Mouse (Mus musculus) testis, adult 2 months (tissue): ENCODE results near the gene Calm2. TPM values are rescaled to one million over a fixed set of nuclear protein-coding genes. Genes with fewer than 3 reads are reported as not detected.

Source experiments
- H3K27ac ChIP-seq: fragments of 200-500 bp; 2 replicates; pipeline ENCODE4 v1.5.1; 2012; ENCODE audit warnings: low read depth, low read length; ENCODE audit not compliant: control insufficient read depth, insufficient read depth
- H3K27me3 ChIP-seq: fragments of 200-500 bp; 2 replicates; pipeline ENCODE4 v1.6.1; 2012; ENCODE audit warnings: mild to moderate bottlenecking, low read length, moderate library complexity; ENCODE audit not compliant: control insufficient read depth, insufficient read depth
- H3K36me3 ChIP-seq: fragments of 200-500 bp; 2 replicates; pipeline ENCODE4 v1.6.1; 2012; ENCODE audit warnings: mild to moderate bottlenecking, low read length; ENCODE audit not compliant: control insufficient read depth, insufficient read depth
- H3K4me1 ChIP-seq: fragments of 200-500 bp; 2 replicates; pipeline ENCODE4 v1.6.1; 2012; ENCODE audit warnings: low read length; ENCODE audit not compliant: control insufficient read depth, insufficient read depth
- H3K4me3 ChIP-seq: fragments of 200-500 bp; 2 replicates; pipeline ENCODE4 v1.5.1; 2012; ENCODE audit warnings: low read depth, mild to moderate bottlenecking, low read length, moderate library complexity, mixed read lengths; ENCODE audit not compliant: control insufficient read depth
- CTCF ChIP-seq: fragments of 200-500 bp; IDR thresholded peaks from 2 replicates; pipeline ENCODE4 v1.5.1; 2012; ENCODE audit warnings: low read depth, mild to moderate bottlenecking, inconsistent platforms, low read length, moderate library complexity; ENCODE audit not compliant: control insufficient read depth, insufficient read depth, insufficient replicate concordance
- POLR2A ChIP-seq: fragments of 200-500 bp; IDR thresholded peaks from 2 replicates; pipeline ENCODE4 v1.6.1; 2012; ENCODE audit warnings: low read depth, mild to moderate bottlenecking, inconsistent platforms, low read length, moderate library complexity; ENCODE audit not compliant: control insufficient read depth
- polyA plus RNA-seq: library from polyadenylated mRNA; depleted of rRNA; stranded (reverse); fragments of >200 nt; gene quantifications from 2 replicates; pipeline ENCODE4 v1.2.3, GENCODE M21; 2012

Calm2 gene
- polyA plus RNA-seq, 1 experiment = 245 TPM

GRCm38 (mm10) chr17:87470797-87471196, 24.1 kb upstream of the Calm2 start:
- peaks cover 8% of the 10 kb centered on the region for H3K4me1 ChIP-seq
- no peaks in the 10 kb centered on the region for H3K27me3 ChIP-seq
- H3K27ac ChIP-seq = no peak overlapping the region
- H3K36me3 ChIP-seq = no peaks in the 10 kb centered on the region
- no peak overlapping the region for H3K4me3 ChIP-seq
- TF ChIP-seq CTCF (no peak), POLR2A (no peak)

DNA sequence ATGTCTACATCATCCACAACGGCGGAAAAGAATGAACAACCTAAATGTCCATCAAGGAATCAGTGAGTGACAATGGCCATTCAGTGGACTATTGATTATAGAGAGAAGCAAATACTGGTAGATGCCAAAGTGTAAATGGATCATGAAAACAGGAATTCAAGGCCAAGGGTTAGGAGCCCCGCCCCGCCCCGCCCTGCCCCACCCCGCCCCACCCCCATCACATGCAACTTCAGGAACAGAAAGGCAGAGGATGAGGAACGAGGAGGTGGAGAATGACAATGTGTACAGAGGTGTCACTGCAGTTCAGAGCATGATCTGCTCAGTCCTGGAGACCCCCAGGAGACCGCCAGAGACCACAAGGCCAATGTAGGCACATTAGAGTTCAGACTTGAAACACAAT, 23.5 kb upstream of the Calm2 start:
- no peaks in the 10 kb centered on the region for H3K27me3 ChIP-seq
- H3K4me1 ChIP-seq = peaks cover 6% of the 10 kb centered on the region
- H3K4me3 ChIP-seq = no peak overlapping the region
- no peak overlapping the region for H3K27ac ChIP-seq
- no peaks in the 10 kb centered on the region for H3K36me3 ChIP-seq
- TF ChIP-seq POLR2A = no peak

- no peaks in the 10 kb centered on the region for H3K36me3 ChIP-seq
- no peak overlapping the region for H3K4me3 ChIP-seq
- peak overlapping the region; percentile 49 for H3K27ac ChIP-seq
- TF ChIP-seq POLR2A (no peak), CTCF (no peak)
- H3K27me3 ChIP-seq = no peaks in the 10 kb centered on the region
- H3K4me1 ChIP-seq = no peaks in the 10 kb centered on the region; the same call in 1 of the 2 replicates
Measured at GRCm38 (mm10) chr17:87469428-87469827, 22.7 kb upstream of the Calm2 start.

DNA sequence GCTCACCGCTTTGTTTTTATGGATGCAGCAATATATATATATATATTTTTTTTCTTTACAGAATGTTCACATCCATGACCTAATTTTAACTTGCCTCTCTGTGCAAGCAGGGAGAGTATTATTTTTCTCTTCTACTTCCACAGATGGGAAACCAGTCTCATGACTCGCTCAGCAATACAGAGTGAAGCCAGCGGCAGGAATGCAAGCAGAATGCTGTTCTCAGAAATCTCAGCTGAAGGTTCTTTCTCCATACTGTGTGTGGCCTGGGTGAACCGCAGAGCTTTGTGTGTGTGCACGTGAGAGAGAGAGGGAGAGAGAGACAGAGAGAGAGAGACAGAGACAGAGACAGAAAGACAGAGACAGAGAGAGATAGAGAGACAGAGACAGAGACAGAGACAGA, 21.9 kb upstream of the Calm2 start:
- Histone ChIP-seq H3K4me3 (no peak overlapping the region), H3K36me3 (no peaks in the 10 kb centered on the region), H3K4me1 (no peaks in the 10 kb centered on the region; the same call in 1 of the 2 replicates), H3K27me3 (no peaks in the 10 kb centered on the region), H3K27ac (peak overlapping the region; percentile 49; the same call in 1 of the 2 replicates)
- TF ChIP-seq POLR2A (no peak), CTCF (no peak)

GRCm38 (mm10) chr17:87461499-87461896, 14.8 kb upstream of the Calm2 start:
- no peaks in the 10 kb centered on the region for H3K27me3 ChIP-seq
- peak overlapping the region; percentile 88; the same call in 1 of the 2 replicates for H3K27ac ChIP-seq
- no peaks in the 10 kb centered on the region for H3K36me3 ChIP-seq
- peaks cover 5% of the 10 kb centered on the region for H3K4me1 ChIP-seq
- TF ChIP-seq POLR2A (no peak), CTCF (peak; percentile 6; the same call in 1 of the 2 replicates)
- H3K4me3 ChIP-seq = no peak overlapping the region

GRCm38 (mm10) chr17:87460669-87461498, 14.1 kb upstream of the Calm2 start:
- Histone ChIP-seq H3K4me3 (no peak overlapping the region), H3K27me3 (no peaks in the 10 kb centered on the region), H3K4me1 (peaks cover 5% of the 10 kb centered on the region), H3K36me3 (no peaks in the 10 kb centered on the region), H3K27ac (peak overlapping the region; percentile 88)
- TF ChIP-seq CTCF (no peak), POLR2A (no peak)

GRCm38 (mm10) chr17:87459750-87460668, 13.3 kb upstream of the Calm2 start:
- Histone ChIP-seq H3K4me3 (no peak overlapping the region), H3K27me3 (no peaks in the 10 kb centered on the region), H3K27ac (peak overlapping the region; percentile 88), H3K36me3 (no peaks in the 10 kb centered on the region), H3K4me1 (peaks cover 5% of the 10 kb centered on the region)
- TF ChIP-seq CTCF = no peak
- TF ChIP-seq POLR2A = no peak
